Mouse (Mus musculus) left cerebral cortex, adult 9 months (tissue): ENCODE measurements at regions not wholly inside any gene's neighbourhood (a gene's known extent, or its start where the extent isn't known, plus 50 kb on each side); places are given as distances from the start of the nearest gene placed in this dataset.

Experiments used
- DNase-seq, 2 experiments: peaks; one replicate each; pipeline ENCODE4 v3.0.0; 2022; ENCODE audit warnings: low spot score in 2 of 2

GRCm38 (mm10) chr8:11979056-11979455, 138.8 kb downstream of the Tex29 start:
- no peak for DNase-seq

DNA sequence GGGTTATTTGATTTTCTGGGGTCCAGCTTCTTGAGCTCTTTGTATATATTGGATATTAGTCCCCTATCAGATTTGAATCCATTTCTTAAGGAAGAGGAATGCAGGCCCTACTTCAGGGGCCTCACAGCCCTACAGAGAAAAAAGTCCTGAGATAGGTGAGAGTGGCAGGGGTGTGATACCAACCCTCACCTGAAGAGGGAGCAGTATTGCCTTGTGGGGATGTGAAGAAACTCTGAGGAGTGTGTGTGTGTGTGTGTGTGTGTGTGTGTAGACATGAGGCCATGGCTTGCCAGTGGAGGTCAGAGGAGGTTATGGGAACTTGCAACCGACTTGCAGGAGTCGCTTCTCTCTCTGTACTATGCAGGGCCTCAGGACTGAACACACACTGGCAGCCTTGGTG, 141.2 kb downstream of the Tex29 start:
- no peak for DNase-seq

DNA sequence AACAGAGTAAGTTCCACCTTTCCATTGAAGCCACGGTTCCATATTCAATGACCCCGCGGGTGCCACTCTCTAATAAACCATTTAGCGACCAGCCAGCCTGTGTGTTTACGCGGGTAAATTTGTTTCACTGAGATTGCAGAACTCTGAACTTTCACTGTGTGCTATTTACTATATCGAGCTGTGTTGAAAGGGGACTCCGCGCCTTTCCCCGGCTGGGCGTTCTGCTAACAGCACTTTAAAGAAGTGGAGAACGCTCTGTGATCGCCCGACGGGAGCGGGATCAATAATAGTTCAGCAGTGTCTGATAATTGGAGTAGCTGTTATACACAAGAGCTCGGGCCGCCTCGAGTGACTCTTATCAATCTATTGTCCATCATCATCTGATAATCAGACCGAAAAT, 149.8 kb downstream of the Tex29 start:
- DNase-seq = no peak

DNA sequence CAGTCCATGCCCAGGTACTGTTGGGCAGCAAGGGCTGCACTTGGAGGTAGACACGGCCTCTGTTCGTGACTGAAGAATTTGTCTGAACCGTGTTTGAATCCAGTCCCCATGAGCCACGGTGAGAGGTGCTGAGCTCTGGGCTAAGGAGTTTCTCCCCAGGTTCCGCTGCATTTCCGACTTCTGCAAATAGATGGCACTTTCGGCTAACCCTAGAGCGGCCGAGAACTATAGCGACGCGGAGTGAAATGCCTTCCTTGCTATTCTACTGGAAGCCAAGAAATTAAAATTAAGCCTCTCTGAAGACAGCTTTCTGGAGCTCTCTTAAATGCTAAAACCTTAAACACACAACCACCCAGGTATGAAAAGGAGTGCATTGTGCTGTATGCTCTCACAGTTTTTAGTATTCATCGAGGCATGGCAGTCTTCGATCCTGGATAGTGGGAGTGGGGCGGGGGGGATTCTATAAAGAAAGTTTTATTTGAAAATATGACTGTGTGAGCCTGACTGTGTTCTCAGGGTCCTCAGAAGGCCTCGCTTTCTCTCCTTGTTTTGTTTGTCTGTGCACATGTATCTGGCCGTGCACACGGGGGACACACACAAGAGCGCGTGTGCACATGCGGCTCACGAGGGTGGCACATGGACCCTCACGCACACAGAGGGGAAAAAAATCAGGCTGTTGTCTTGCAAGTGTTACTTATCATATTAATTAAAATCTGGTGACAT, 159.6 kb downstream of the Tex29 start:
- DNase-seq = peak; percentile 22 to 81

- no peak for DNase-seq
Measured at GRCm38 (mm10) chr8:12000459-12000789, 160.2 kb downstream of the Tex29 start.

- DNase-seq = no peak
Measured at GRCm38 (mm10) chr8:12004241-12004640, 164.0 kb downstream of the Tex29 start.

- DNase-seq = no peak
Measured at GRCm38 (mm10) chr8:12012769-12013168, 172.5 kb downstream of the Tex29 start.

GRCm38 (mm10) chr8:12017750-12018149, 177.5 kb downstream of the Tex29 start:
- DNase-seq = no peak

DNA sequence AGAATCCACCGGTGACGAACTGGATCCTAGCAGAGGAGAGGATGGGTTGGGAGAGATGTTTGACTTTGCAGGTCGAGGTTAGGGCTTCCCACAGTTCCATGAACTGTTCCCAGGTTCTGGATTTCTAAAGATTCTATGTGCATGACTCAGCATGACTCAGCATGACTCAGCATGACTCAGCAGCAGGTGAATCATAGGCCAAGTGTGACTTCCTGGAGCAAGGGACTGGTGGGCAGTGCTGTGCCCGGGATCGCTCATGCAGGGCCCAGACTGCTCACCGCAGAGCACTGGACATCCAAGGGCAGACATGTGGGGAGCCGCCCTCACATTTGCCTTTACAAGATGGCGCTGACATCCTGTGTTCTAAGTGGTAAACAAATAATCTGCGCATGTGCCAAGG, 179.0 kb downstream of the Tex29 start:
- DNase-seq = peak; percentile 16 to 19

DNA sequence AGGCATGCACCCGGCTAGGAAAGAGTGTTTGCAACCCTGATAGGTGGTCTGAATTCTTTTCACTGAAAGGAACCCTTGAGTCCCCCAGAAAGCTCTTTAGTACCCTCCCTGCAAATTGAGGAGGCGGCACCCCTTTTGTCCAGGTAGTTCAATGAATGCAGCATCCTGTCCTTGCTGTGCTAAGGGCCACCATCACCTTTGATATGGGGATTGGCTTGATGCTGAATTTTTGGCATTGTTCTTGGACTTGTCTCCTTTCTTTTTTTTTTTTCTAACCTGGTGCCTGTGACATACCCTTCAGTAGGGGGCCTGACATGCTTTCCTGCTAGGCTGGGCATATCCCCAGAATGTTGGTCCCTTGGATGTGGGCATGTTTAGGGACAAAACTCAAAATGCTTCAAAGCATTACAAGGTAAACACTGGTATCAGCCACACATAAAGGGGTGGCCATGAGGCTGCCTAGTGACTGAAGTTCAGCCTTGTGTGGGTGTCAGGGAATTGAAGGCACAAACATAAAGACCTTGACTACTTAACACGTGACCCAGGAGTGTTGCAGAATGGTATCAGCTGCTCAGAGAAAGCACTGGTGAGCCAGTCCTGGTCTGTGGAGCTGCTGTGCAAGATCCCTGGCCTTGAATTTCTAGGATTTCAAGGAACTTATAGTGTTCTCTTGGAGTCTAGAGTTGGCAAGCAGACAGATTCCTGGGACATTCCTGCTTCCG, 183.6 kb downstream of the Tex29 start:
- DNase-seq = no peak

DNA sequence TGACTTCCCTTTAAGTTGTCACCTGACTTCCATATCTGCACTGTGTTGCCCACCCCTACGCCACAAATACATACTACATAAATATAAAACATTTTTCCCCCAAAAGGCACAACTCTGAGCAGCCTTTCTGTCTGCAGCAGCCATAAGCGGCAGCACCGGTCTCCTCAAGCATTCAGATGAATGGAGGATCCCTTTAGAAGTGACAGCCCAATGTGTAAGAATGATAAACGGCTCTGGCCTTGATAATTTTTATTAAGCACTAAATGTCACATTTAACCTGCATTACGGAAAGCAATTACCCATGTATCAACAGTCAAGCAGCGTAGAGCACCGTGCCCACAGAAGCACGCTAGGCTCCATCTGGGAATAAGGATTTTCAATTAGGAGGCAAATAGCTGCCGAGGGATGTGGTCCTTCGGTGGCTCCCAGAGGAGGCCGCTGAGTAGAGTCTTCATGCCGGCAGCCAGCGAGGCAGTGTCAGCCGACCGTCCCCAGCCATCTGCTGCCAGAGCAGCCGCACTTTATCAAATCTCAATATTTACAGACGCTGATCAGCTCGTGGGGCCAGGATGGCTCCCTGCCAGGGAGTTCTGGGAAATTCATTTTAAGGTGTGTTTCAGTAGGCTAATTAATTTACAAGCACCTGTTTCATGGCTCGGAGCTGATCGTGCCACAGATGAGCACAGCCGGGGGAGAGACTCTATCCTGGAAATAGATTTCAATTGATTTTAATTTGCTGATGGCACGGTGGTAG, 190.3 kb downstream of the Tex29 start:
- DNase-seq = no peak

DNA sequence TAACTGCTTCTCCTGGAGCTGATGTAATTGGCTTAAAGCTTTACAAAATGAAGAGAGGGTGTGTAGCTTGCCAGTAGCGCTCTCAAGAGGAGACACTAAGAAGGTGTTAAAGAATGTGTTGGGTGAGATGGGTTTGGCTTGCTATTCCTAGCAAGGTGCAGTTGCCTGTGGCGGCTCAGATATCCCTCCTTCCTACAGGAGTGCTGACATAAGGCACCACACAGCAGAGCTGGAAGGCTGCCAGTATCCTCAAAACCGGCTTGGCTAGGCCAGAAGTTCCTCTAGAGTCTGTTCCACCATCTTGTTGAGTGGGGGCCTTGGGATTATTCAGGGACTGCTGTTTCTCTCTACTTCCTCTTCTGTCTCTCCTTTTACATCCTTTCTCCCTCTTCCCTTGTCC, 191.5 kb downstream of the Tex29 start:
- DNase-seq = peak; percentile 11 to 54

DNA sequence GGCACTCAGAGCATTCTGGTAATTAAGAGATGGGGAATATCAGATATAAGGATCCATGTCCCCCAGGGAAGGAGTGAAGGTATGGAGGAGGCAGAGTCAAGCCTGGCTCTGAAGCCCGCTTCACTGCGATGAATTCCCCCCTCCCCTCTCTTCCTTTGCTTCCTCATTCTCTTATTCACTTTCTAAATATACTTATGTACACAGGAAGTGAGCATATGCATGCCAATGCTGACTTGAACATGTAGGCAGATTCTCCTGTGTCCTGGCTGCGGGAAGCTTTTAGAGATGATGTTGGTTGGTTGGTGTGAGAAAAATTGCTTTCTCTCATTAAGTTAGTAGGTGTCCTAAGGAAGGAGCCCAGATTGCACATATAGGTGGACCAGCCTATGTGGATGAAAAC, 192.1 kb downstream of the Tex29 start:
- DNase-seq = peak in 1 of 2 experiments; percentile 24

DNA sequence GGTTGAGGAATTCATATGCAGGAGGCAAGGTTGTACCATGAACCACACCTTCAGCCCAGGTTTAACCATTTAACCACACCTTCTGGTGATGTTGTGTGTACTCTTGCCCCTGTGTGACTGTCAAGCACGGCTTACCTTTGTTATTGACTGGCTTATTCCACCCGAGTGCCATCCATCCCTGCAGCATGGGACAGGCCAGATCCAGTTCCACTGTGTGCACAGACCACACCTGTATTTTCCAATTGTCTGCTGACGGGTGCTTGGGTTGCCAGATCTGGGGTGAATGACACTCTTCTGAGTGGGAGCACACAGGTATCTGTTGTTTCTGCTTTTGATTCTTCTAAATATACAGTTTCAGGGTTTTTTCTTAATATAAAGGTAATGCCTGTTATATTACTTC, 196.1 kb downstream of the Tex29 start:
- no peak for DNase-seq

GRCm38 (mm10) chr8:12040924-12041323, 200.7 kb downstream of the Tex29 start:
- DNase-seq = no peak

DNA sequence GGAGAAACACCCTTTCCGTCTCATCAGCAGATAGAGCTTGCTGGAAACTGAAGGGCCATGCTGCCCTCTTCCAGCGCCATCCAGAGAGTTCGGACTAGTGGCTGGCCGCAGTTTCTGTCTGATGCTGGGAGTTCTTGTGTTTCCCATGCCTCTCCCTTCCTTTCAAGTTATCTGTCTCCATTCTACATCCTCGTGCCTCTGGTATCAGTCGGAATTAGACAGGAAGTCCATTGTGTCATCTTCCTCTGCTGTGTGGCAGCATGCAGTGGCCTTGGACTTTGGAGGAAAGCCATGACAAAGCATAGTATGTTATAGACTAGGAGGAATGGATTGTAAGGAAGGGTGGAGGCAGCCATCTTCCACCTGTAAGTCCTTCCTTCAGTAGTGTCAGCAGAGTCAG, 201.4 kb downstream of the Tex29 start:
- DNase-seq = no peak

DNA sequence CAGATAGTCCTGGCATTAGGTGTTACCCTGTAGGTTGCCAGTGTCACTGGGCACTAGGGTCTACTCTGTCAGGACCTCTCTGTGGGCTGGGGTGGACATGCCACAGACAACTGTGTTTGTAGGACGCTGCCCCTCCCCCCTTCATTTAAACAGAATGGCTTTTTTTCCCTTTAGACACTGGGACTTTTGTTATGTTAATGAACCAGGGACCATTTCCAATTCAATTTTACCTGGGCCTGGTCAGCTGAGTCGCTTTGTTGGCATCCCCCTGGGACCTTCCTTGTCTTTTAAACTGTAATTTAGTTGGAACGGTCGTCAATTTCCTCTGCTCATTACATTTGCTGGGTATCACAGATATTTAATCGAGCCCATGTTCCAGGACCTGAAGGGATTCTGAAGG, 210.6 kb downstream of the Tex29 start:
- DNase-seq = no peak

- DNase-seq = no peak
Measured at GRCm38 (mm10) chr8:12051357-12051756, 211.1 kb downstream of the Tex29 start.

- DNase-seq = no peak
Measured at GRCm38 (mm10) chr8:12055931-12056330, 215.7 kb downstream of the Tex29 start.

DNA sequence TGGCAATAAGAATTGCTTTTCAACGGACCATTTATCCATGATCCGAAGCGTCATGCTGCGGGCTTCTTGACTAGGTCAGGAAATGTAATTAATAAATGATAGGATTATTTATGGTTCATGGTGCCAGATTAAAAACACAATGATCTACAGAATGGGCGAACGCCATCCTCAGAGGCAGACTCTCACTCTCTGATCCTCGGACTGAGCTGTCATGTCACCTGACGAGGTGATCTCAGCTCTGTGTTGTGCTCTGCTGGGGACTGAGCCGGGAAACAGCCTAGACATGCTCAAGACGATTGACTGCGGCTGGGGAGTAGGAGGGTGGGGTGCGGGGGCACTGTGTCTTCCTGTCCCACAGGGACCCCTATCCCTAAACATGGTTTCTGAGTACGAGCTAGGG, 217.4 kb upstream of the A230072I06Rik start:
- DNase-seq = no peak

GRCm38 (mm10) chr8:12062710-12063109, 215.9 kb upstream of the A230072I06Rik start:
- no peak for DNase-seq

GRCm38 (mm10) chr8:12064664-12065063, 214.0 kb upstream of the A230072I06Rik start:
- no peak for DNase-seq

DNA sequence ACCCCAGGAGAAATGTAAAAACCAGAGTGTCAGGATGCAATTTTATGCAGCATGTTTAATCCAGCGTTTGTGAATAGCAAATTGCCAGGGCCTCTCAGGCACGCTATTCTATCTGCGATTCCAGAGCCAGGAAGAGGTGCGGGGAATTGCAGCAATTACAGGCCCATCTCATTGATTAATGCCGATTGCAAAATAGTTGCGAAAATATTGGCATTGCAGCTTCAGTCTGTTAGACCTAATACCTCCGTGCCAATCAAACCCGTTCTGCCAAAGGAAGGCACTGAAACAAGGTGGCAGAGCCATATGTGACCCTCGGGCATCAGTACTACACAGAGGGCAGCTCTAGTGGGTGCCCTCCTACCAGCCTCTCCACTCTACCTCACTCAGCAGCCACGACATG, 212.2 kb upstream of the A230072I06Rik start:
- DNase-seq = no peak
